Mouse (Mus musculus): ENCODE measurements around the gene Smg1. TPM values are rescaled to one million over a fixed set of nuclear protein-coding genes. Genes with fewer than 3 reads are reported as not detected.
A peak's percentile ranks its signal among the peaks of the same experiment; 100 is the strongest.

Gene Smg1
- polyA plus RNA-seq, 1 experiment: 0.62 TPM

GRCm38 (mm10) chr7:118251392-118252170 lies 8.1 kb upstream of the Smg1 start:
- no peak overlapping the region for H3K4me3 ChIP-seq (replicated peaks)
- no peaks in the 10 kb centered on the region for H3K9me3 ChIP-seq (ENCODE audit: control insufficient read depth, low read length)
- peaks cover 6% of the 10 kb centered on the region for H3K4me1 ChIP-seq (ENCODE audit: control insufficient read depth)
- no peaks in the 10 kb centered on the region for H3K36me3 ChIP-seq (ENCODE audit: control insufficient read depth)
- TF ChIP-seq GATA1 (IDR thresholded peaks at IDR 0.05; ENCODE audit: low read length) (no peak), TAL1 (IDR thresholded peaks at IDR 0.05; ENCODE audit: low read length) (no peak)
- H3K27me3 ChIP-seq (ENCODE audit: control insufficient read depth): no peaks in the 10 kb centered on the region

DNA sequence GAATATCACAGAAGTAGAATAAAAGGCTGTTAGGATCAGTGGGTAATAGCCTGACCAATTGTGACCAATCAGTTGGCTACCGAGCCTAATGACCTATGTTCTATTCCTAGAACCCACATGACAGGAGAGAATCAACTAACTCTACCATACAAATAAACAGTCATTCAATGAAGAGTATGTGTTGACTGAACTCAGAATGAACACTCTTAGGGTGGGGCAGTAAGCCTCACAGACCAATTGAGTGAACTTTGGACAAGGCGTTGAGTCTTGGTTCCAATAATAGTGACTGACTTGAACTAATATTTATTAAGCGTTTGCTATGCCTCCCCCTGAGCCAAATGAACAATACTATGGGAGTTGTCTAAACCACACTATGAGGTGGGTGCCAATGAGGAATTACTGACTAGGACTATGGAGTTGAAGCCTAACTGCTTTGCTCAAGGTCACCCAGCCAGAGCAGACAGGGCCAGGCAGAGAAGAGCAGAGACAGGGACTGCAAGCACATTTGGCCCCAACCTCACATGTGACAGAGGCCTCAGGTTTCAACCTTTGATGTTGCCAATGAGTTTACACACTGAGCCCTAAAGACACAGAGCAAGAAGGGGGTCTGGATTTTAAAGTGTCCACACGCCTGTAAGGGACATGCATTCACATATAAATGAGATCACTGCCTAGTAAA lies 7.2 kb upstream of the Smg1 start:
- TF ChIP-seq TAL1 (IDR thresholded peaks at IDR 0.05; ENCODE audit: low read length) (no peak), GATA1 (IDR thresholded peaks at IDR 0.05; ENCODE audit: low read length) (no peak)
- Histone ChIP-seq H3K9me3 (ENCODE audit: control insufficient read depth, low read length) (no peaks in the 10 kb centered on the region), H3K36me3 (ENCODE audit: control insufficient read depth) (no peaks in the 10 kb centered on the region), H3K27me3 (ENCODE audit: control insufficient read depth) (no peaks in the 10 kb centered on the region), H3K4me3 (replicated peaks) (no peak overlapping the region), H3K4me1 (ENCODE audit: control insufficient read depth) (peaks cover 6% of the 10 kb centered on the region)

DNA sequence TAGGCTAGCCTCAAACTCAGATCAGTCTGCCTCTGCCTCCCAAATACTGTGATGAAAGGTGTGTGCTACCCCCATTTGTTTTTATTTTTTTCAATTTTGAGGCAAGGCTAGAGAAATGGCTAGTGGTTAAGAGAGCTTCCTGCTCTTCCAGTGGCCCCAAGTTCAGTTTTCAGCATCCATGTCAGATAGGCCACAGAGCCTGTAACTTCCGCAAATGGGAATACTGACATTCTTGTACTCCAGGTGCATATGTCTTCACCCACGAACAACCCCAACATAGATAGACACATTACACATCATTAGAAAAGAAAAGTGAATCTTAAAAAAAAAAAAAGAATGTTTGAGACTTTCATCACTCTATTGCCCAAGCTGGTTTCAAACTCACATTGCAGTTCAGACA lies 6.1 kb upstream of the Smg1 start:
- no peak overlapping the region for H3K4me3 ChIP-seq (replicated peaks)
- no peaks in the 10 kb centered on the region for H3K36me3 ChIP-seq (ENCODE audit: control insufficient read depth)
- H3K4me1 ChIP-seq (ENCODE audit: control insufficient read depth): peaks cover 12% of the 10 kb centered on the region
- H3K9me3 ChIP-seq (ENCODE audit: control insufficient read depth, low read length): no peaks in the 10 kb centered on the region
- H3K27me3 ChIP-seq (ENCODE audit: control insufficient read depth): no peaks in the 10 kb centered on the region
- TF ChIP-seq GATA1 (IDR thresholded peaks at IDR 0.05; ENCODE audit: low read length): no peak
- no peak for TF ChIP-seq TAL1 (IDR thresholded peaks at IDR 0.05; ENCODE audit: low read length)

DNA sequence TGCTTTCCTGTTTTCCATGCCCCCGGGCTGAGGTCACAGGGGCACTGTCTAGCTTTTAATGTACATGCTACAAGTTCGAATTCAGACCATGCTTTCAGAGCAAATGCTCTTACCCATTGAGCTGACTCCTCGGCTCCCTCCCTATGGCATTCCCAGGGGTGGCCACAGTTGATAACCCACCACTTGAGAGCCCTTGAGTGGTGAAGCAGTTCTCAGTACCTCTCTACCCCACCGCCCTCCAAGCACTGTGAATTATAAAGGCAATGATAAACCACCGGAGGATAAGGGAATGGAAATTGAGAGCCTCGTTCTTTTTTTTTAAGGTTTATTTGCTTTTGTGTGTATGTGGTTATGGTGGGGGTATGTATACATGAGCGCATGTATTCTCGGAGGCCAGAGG lies 4.6 kb upstream of the Smg1 start:
- TF ChIP-seq TAL1 (IDR thresholded peaks at IDR 0.05; ENCODE audit: low read length) (no peak), GATA1 (IDR thresholded peaks at IDR 0.05; ENCODE audit: low read length) (no peak)
- peaks cover 21% of the 10 kb centered on the region for H3K4me1 ChIP-seq (ENCODE audit: control insufficient read depth)
- no peak overlapping the region for H3K4me3 ChIP-seq (replicated peaks)
- H3K36me3 ChIP-seq (ENCODE audit: control insufficient read depth): no peaks in the 10 kb centered on the region
- H3K27me3 ChIP-seq (ENCODE audit: control insufficient read depth): no peaks in the 10 kb centered on the region
- H3K9me3 ChIP-seq (ENCODE audit: control insufficient read depth, low read length): no peaks in the 10 kb centered on the region

DNA sequence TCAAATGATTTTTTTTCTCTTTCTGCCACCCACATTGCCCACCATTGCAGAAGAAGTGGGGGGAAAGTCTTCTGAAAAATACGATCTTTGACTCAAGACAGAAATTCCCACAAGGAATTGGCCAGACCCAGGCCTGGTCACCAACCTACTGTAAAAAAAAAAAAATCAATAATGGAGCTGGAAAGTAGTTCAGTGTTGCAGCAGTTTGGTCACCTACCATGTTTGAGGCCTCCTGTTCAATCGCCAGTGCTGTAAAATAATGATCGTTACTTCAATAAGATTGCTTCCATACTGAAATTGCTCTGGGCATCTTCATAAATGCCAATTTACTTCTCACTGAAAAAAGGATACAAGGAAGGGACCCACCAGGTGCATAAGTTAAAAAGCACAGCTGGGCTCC lies 1.8 kb upstream of the Smg1 start:
- peaks cover 37% of the 10 kb centered on the region for H3K4me1 ChIP-seq (ENCODE audit: control insufficient read depth)
- no peak overlapping the region for H3K4me3 ChIP-seq (replicated peaks)
- H3K27me3 ChIP-seq (ENCODE audit: control insufficient read depth): no peaks in the 10 kb centered on the region
- H3K9me3 ChIP-seq (ENCODE audit: control insufficient read depth, low read length): no peaks in the 10 kb centered on the region
- no peak for TF ChIP-seq GATA1 (IDR thresholded peaks at IDR 0.05; ENCODE audit: low read length)
- no peak for TF ChIP-seq TAL1 (IDR thresholded peaks at IDR 0.05; ENCODE audit: low read length)
- H3K36me3 ChIP-seq (ENCODE audit: control insufficient read depth): no peaks in the 10 kb centered on the region

DNA sequence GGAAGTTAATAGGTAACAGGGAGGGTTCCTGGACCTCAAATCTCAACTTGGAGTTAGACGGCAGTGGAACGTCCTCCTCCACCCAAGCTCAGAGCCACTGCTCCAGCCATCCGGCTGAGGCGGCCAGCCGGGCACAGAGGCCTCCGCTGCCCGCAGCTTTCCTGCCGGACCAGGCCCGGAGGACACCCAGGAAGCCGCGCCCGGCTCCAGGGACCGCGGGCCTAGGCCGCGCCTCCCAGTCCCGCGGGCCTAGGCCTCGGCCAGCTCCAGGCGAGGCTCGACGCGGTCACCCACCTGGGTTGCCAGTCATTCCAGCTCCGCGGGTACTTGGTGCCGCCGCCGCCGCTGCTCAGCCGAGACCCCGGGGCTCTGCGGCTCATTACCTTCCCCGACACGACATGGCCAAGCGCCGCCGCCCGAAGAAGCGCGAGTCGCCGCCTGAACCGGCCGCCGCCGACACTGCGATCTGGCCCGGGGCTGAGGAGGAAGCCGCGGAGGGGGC lies 508 bp downstream of the Smg1 start:
- TF ChIP-seq TAL1 (IDR thresholded peaks at IDR 0.05; ENCODE audit: low read length): no peak
- no peak for TF ChIP-seq GATA1 (IDR thresholded peaks at IDR 0.05; ENCODE audit: low read length)
- no peaks in the 10 kb centered on the region for H3K36me3 ChIP-seq (ENCODE audit: control insufficient read depth)
- H3K9me3 ChIP-seq (ENCODE audit: control insufficient read depth, low read length): no peaks in the 10 kb centered on the region
- peaks cover 45% of the 10 kb centered on the region for H3K4me1 ChIP-seq (ENCODE audit: control insufficient read depth)
- H3K4me3 ChIP-seq (replicated peaks): peak overlapping the region; percentile 86
- no peaks in the 10 kb centered on the region for H3K27me3 ChIP-seq (ENCODE audit: control insufficient read depth)

DNA sequence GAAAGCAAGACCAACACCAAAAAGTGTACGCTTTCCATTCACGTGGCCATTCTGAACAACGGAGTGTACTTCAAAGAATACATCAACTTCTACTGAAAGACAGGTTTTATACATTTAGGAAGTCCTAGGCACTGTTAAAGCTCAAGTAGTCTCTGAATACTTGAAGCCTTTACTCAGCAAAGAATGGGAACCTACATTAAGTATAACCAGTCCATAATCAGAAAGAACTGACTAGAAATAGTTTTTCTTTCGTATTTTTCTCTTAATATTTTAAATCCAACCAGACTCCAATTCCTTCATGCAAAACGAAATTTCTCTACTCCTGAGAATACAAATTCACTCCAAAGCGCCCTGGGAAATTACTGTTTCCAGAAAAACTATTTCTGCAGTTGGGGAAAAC lies 1.2 kb downstream of the Smg1 start:
- Histone ChIP-seq H3K4me1 (ENCODE audit: control insufficient read depth) (peaks cover 42% of the 10 kb centered on the region), H3K27me3 (ENCODE audit: control insufficient read depth) (no peaks in the 10 kb centered on the region), H3K9me3 (ENCODE audit: control insufficient read depth, low read length) (no peaks in the 10 kb centered on the region), H3K4me3 (replicated peaks) (peak overlapping the region; percentile 86), H3K36me3 (ENCODE audit: control insufficient read depth) (no peaks in the 10 kb centered on the region)
- TF ChIP-seq GATA1 (IDR thresholded peaks at IDR 0.05; ENCODE audit: low read length) (no peak), TAL1 (IDR thresholded peaks at IDR 0.05; ENCODE audit: low read length) (no peak)

GRCm38 (mm10) chr7:118240402-118240801 lies 3.1 kb downstream of the Smg1 start:
- no peaks in the 10 kb centered on the region for H3K36me3 ChIP-seq (ENCODE audit: control insufficient read depth)
- TF ChIP-seq TAL1 (IDR thresholded peaks at IDR 0.05; ENCODE audit: low read length): no peak
- TF ChIP-seq GATA1 (IDR thresholded peaks at IDR 0.05; ENCODE audit: low read length): no peak
- H3K9me3 ChIP-seq (ENCODE audit: control insufficient read depth, low read length): no peaks in the 10 kb centered on the region
- no peak overlapping the region for H3K4me3 ChIP-seq (replicated peaks)
- H3K4me1 ChIP-seq (ENCODE audit: control insufficient read depth): peaks cover 47% of the 10 kb centered on the region
- no peaks in the 10 kb centered on the region for H3K27me3 ChIP-seq (ENCODE audit: control insufficient read depth)

DNA sequence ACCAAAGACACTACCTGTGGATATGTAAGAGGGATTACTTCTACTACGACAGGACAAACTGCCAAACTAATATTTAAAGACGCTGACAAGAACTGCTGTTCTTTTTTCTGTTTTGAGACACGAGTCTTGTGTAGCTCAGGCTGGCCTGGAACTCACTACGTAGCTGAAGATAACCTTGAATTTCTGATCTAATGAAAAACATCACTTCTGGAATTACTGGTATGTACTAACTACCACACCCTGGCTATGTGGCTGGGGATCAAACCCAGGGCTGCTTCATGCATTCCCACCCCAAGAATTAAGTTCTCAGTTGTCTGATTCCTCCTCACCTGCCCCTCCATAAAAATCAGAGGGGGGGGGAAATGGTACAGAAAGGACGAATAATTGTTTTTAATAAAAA lies 3.5 kb downstream of the Smg1 start:
- Histone ChIP-seq H3K27me3 (ENCODE audit: control insufficient read depth) (no peaks in the 10 kb centered on the region), H3K36me3 (ENCODE audit: control insufficient read depth) (no peaks in the 10 kb centered on the region), H3K4me1 (ENCODE audit: control insufficient read depth) (peaks cover 45% of the 10 kb centered on the region), H3K4me3 (replicated peaks) (no peak overlapping the region), H3K9me3 (ENCODE audit: control insufficient read depth, low read length) (no peaks in the 10 kb centered on the region)
- TF ChIP-seq TAL1 (IDR thresholded peaks at IDR 0.05; ENCODE audit: low read length) (no peak), GATA1 (IDR thresholded peaks at IDR 0.05; ENCODE audit: low read length) (no peak)
